Mouse (Mus musculus): ENCODE data around the gene Hivep3. TPM values are rescaled to one million over a fixed set of nuclear protein-coding genes. Genes with fewer than 3 reads are reported as not detected.

The Hivep3 gene
- polyA plus RNA-seq, 1 experiment from 2014 or later, result 9.7 TPM

DNA sequence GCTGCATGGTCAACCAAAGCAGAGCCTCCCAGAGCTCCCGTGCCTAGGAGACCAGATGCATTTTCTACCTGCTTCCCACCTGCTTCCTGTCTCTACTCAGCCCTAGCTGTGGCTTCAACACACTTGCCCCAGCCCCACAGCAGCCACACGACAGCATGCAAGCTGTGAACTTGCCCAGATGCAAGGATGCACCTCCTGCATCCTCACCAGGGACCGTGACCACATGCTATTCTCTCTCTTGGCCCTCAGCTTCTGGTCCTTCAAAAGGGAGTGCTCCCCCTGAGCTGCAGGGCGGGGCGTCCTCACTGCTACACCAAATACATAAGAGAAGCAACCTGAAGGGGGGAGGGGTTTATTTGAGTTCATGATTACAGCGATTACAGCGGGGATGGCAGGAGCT, 303.4 kb downstream of the Hivep3 start:
- Histone ChIP-seq H3K36me3 (ENCODE audit: inconsistent target) (no peaks in the 10 kb centered on the region), H3K4me3 (ENCODE audit: inconsistent target) (no peak overlapping the region), H3K27ac (no peak overlapping the region), H3K79me2 (ENCODE audit: inconsistent target) (no peaks in the 10 kb centered on the region; the same call in 1 of the 2 replicates)
- 82% methylated on average over 7 of the region's 7 CpGs for WGBS (ENCODE audit: missing documents)

DNA sequence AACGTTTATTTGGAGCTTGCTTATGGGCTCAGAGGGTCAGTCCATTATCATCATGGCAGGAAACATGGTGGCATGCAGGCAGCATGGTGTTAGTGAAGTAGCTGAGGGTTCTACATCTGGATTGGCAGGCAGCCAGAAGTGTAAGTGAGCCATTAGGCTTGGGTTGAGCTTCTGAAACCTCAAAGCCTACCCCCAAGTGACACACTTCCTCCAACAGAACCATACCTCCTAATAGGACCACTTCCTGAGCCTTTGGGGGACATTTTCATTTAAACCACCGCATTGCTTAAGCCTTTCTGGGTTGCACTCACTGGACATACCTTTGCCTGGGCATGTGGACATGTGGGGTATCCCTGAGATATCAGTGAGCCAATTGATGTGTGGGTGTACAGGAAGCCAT, 307.9 kb downstream of the Hivep3 start:
- Histone ChIP-seq H3K27ac (no peak overlapping the region), H3K36me3 (ENCODE audit: inconsistent target) (no peaks in the 10 kb centered on the region), H3K79me2 (ENCODE audit: inconsistent target) (no peaks in the 10 kb centered on the region), H3K4me3 (ENCODE audit: inconsistent target) (no peak overlapping the region)
- 49% methylated on average over 2 of the region's 2 CpGs for WGBS (ENCODE audit: missing documents)

DNA sequence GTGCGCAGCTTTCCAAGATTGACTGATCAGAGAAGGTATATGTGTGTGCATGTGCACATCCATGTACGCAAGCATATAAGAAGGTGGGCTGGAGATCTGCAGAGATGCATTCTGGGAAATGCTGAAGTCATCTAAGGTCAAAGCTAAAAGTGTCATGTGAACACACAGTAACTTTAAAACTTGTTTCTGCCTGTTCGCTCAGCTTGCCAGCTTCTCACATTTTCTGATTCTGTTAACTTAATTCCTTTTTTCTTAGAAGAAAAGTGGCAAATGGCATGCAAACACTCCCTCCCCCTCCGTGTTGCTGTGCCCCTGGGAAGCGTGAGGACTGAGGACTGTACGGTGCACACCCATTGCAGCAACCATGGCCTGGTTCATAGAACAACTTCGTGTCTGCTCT, 308.9 kb downstream of the Hivep3 start:
- H3K36me3 ChIP-seq (ENCODE audit: inconsistent target), result no peaks in the 10 kb centered on the region
- no peaks in the 10 kb centered on the region for H3K79me2 ChIP-seq (ENCODE audit: inconsistent target)
- H3K27ac ChIP-seq, result no peak overlapping the region
- WGBS (ENCODE audit: missing documents), result 91% methylated on average over 7 of the region's 7 CpGs
- H3K4me3 ChIP-seq (ENCODE audit: inconsistent target), result no peak overlapping the region

- H3K4me3 ChIP-seq (ENCODE audit: inconsistent target), result no peak overlapping the region
- H3K36me3 ChIP-seq (ENCODE audit: inconsistent target), result no peaks in the 10 kb centered on the region
- no peak overlapping the region for H3K27ac ChIP-seq
- H3K79me2 ChIP-seq (ENCODE audit: inconsistent target), result no peaks in the 10 kb centered on the region
- WGBS (ENCODE audit: missing documents), result 84% methylated on average over 5 of the region's 5 CpGs
These were observed 311.0 kb downstream of the Hivep3 start for GRCm38 (mm10) chr4:120044612-120045011.

GRCm38 (mm10) chr4:120045131-120045537, 311.6 kb downstream of the Hivep3 start:
- H3K4me3 ChIP-seq (ENCODE audit: inconsistent target), result no peak overlapping the region
- 89% methylated on average over 5 of the region's 5 CpGs for WGBS (ENCODE audit: missing documents)
- H3K36me3 ChIP-seq (ENCODE audit: inconsistent target), result no peaks in the 10 kb centered on the region
- H3K79me2 ChIP-seq (ENCODE audit: inconsistent target), result no peaks in the 10 kb centered on the region
- H3K27ac ChIP-seq, result no peak overlapping the region

DNA sequence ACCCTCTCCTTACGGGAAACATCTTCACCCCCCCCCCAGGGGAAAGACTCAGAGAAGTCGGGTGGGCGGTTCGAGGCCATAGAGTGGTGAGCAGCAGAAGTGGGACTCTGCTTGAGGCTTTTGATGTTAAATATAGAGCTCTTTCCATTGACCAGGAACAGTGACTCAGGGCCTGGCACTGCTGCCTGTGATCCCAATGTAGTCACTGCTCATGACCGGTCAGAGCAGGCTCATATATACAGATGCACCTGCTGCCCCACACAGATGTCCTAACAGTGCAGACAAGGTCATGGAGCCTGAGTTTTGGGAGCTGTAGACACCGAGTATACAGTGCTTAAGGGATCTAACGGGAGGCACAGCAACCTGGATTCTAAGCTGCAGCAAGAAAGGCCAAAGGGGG, 312.3 kb downstream of the Hivep3 start:
- WGBS (ENCODE audit: missing documents), result 90% methylated on average over 7 of the region's 7 CpGs
- no peaks in the 10 kb centered on the region for H3K79me2 ChIP-seq (ENCODE audit: inconsistent target)

DNA sequence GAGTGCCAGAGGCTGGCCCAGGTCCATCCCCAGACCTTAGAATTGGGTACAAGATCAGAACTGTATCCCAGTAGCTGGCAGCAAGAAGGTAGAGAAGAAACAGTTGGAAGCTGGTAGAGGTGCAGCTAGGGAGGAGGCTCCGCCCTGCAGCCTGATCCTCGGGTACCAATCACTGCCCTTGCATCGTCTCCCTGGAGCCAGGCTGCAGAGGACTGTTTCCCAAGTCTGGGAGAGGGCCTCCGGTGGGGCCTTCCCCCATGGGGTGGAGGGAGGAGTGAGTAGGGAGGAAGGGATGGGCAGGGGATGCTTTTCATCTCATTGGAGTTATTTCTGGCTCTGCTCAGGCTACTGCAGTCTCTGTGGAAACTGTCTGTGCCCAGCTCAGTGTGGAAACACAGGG, 313.5 kb downstream of the Hivep3 start:
- Histone ChIP-seq H3K27ac (no peak overlapping the region), H3K4me3 (ENCODE audit: inconsistent target) (no peak overlapping the region), H3K79me2 (ENCODE audit: inconsistent target) (no peaks in the 10 kb centered on the region), H3K36me3 (ENCODE audit: inconsistent target) (no peaks in the 10 kb centered on the region)
- WGBS (ENCODE audit: missing documents), result 84% methylated on average over 4 of the region's 4 CpGs

More for the DNA sequence above, 312.3 kb downstream of the Hivep3 start:
- Histone ChIP-seq H3K4me3 (ENCODE audit: inconsistent target) (no peak overlapping the region), H3K27ac (no peak overlapping the region), H3K36me3 (ENCODE audit: inconsistent target) (no peaks in the 10 kb centered on the region)

DNA sequence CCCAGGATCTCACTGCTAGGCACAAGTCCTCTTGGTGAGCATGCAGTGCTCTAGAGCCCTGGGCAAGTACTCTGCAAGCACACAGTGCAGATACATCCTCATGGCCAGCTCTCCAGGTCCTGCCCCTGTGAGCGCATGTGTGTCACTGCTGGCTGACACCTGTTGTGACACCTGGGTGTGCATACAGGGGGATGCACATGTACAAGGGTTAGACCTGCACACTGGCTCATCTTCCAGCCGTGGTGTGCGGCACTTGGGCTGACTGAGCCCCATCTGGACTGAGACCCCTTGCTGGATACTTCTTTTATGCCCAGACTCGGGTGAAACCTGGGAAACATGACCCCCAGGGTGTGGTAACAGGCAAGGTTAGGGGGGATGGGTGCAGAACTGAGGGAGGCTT, 314.7 kb downstream of the Hivep3 start:
- no peaks in the 10 kb centered on the region for H3K36me3 ChIP-seq (ENCODE audit: inconsistent target)
- no peak overlapping the region for H3K27ac ChIP-seq
- no peaks in the 10 kb centered on the region for H3K79me2 ChIP-seq (ENCODE audit: inconsistent target)
- WGBS (ENCODE audit: missing documents), result 97% methylated on average over 4 of the region's 4 CpGs
- no peak overlapping the region for H3K4me3 ChIP-seq (ENCODE audit: inconsistent target)

DNA sequence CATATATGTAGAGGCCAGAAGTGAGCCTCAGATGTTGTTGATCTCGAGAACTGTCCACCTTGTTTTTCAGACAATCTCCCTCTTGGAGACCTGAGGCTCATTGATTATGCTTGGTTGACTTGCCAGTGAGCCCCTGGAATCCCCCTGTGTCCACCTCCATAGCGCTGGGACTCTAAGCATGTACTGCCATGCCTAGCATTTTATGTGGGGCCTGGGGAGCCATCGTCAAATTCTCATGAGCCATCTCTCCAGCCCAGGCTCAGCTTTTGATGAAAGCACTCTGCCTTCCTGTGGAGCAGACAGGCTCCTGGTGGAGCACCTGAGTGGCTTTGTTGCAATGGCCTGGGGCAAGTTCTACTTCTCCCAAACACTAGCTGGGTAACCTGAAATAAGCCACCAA, 316.3 kb downstream of the Hivep3 start:
- H3K27ac ChIP-seq, result no peak overlapping the region
- H3K36me3 ChIP-seq (ENCODE audit: inconsistent target), result no peaks in the 10 kb centered on the region
- no peaks in the 10 kb centered on the region for H3K79me2 ChIP-seq (ENCODE audit: inconsistent target)
- 96% methylated on average over 3 of the region's 3 CpGs for WGBS (ENCODE audit: missing documents)
- no peak overlapping the region for H3K4me3 ChIP-seq (ENCODE audit: inconsistent target)

DNA sequence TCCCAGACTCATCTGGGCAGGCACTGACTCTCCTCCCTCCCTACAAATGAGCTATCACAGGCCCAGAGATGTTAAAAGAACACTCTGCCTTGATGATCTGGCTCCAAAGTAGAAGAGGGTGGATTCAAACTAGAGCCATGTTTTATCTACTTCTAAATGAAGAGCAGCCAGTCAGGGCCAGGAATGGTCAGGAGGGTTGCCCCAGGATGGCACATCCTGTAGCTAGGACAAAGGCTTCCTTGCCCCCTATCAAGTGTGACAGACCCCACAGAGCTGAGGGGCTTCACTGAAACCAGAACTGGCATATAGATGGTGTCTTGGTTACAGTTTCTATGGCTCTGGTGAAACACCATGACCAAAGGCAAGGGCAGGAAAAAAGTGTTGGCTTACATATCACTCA, 318.9 kb downstream of the Hivep3 start:
- no peak overlapping the region for H3K4me3 ChIP-seq (ENCODE audit: inconsistent target)
- H3K27ac ChIP-seq, result peak overlapping the region; percentile 86
- H3K79me2 ChIP-seq (ENCODE audit: inconsistent target), result no peaks in the 10 kb centered on the region
- no peaks in the 10 kb centered on the region for H3K36me3 ChIP-seq (ENCODE audit: inconsistent target)

- Histone ChIP-seq H3K36me3 (ENCODE audit: inconsistent target) (no peaks in the 10 kb centered on the region), H3K79me2 (ENCODE audit: inconsistent target) (no peaks in the 10 kb centered on the region), H3K27ac (peak overlapping the region; percentile 86), H3K4me3 (ENCODE audit: inconsistent target) (no peak overlapping the region)
- WGBS (ENCODE audit: missing documents), result 19% methylated on average over 11 of the region's 11 CpGs
These were observed 319.7 kb downstream of the Hivep3 start for GRCm38 (mm10) chr4:120053026-120054005.

DNA sequence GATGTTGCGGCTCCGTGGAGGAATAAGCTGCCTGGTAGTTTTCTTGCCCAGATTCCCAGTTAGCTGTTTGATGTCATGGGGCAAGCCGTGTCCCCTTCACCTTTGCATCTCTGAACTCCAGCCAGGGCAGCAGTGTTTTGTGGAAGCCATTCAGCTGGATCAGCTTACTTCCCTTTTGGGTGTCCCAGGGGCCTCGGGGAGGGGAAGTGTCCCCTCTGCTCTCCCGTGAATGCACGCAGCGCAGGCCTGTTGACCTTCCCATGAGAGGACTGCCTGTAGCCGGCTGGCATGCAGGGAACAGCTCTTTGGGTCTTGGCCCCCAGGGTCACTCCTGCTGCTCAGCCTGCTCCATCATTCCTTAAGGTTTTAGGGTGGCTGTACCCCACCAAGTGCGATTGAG, 320.6 kb downstream of the Hivep3 start:
- Histone ChIP-seq H3K27ac (peak overlapping the region; percentile 86), H3K36me3 (ENCODE audit: inconsistent target) (no peaks in the 10 kb centered on the region), H3K79me2 (ENCODE audit: inconsistent target) (no peaks in the 10 kb centered on the region), H3K4me3 (ENCODE audit: inconsistent target) (no peak overlapping the region)
- 32% methylated on average over 9 of the region's 9 CpGs for WGBS (ENCODE audit: missing documents)

- no peak overlapping the region for H3K4me3 ChIP-seq (ENCODE audit: inconsistent target)
- no peaks in the 10 kb centered on the region for H3K36me3 ChIP-seq (ENCODE audit: inconsistent target)
- H3K27ac ChIP-seq, result no peak overlapping the region
- H3K79me2 ChIP-seq (ENCODE audit: inconsistent target), result no peaks in the 10 kb centered on the region
- WGBS (ENCODE audit: missing documents), result 93% methylated on average over 8 of the region's 9 CpGs
These were observed 322.9 kb downstream of the Hivep3 start for GRCm38 (mm10) chr4:120056451-120056850.

- Histone ChIP-seq H3K79me2 (ENCODE audit: inconsistent target) (no peaks in the 10 kb centered on the region), H3K27ac (no peak overlapping the region), H3K4me3 (ENCODE audit: inconsistent target) (no peak overlapping the region), H3K36me3 (ENCODE audit: inconsistent target) (no peaks in the 10 kb centered on the region)
- 78% methylated on average over 8 of the region's 8 CpGs for WGBS (ENCODE audit: missing documents)
These were observed 323.9 kb downstream of the Hivep3 start for GRCm38 (mm10) chr4:120057529-120057928.

- 92% methylated on average over 3 of the region's 3 CpGs for WGBS (ENCODE audit: missing documents)
- Histone ChIP-seq H3K4me3 (ENCODE audit: inconsistent target) (no peak overlapping the region), H3K27ac (no peak overlapping the region), H3K36me3 (ENCODE audit: inconsistent target) (no peaks in the 10 kb centered on the region), H3K79me2 (ENCODE audit: inconsistent target) (no peaks in the 10 kb centered on the region)
These were observed 324.6 kb downstream of the Hivep3 start for GRCm38 (mm10) chr4:120058157-120058556.

Measured in macrophage (primary cell).